Mouse (Mus musculus): ENCODE data around the gene Txlnb. TPM values are rescaled to one million over a fixed set of nuclear protein-coding genes. Genes with fewer than 3 reads are reported as not detected.

Gene Txlnb
- polyA plus RNA-seq, 1 experiment from 2014 or later, result 0.58 TPM

GRCm38 (mm10) chr10:17878002-17878919, 82.2 kb downstream of the Txlnb start:
- WGBS, result 63% methylated on average over 8 of the region's 8 CpGs
- ATAC-seq (replicated peaks; ENCODE audit: low FRiP score) (no peak), DNase-seq (ENCODE audit: low spot score) (no peak)
- H3K27ac ChIP-seq (ENCODE audit: low read depth, low read length), result no peak overlapping the region
- H3K4me2 ChIP-seq, result no peak overlapping the region
- H3K36me3 ChIP-seq (ENCODE audit: control insufficient read depth, insufficient read depth, low read length), result no peaks in the 10 kb centered on the region
- no peaks in the 10 kb centered on the region for H3K4me1 ChIP-seq (replicated peaks; ENCODE audit: control insufficient read depth, insufficient read depth, low read length)
- no peaks in the 10 kb centered on the region for H3K9me3 ChIP-seq (ENCODE audit: control insufficient read depth, low read length)
- no peaks in the 10 kb centered on the region for H3K27me3 ChIP-seq (replicated peaks; ENCODE audit: control insufficient read depth, insufficient read depth, low read length)
- no peak overlapping the region for H3K9ac ChIP-seq (ENCODE audit: low read depth, low read length)
- H3K4me3 ChIP-seq (ENCODE audit: low read depth, low read length), result no peak overlapping the region

- H3K27me3 ChIP-seq (replicated peaks; ENCODE audit: control insufficient read depth, insufficient read depth, low read length), result no peaks in the 10 kb centered on the region
- no peaks in the 10 kb centered on the region for H3K4me1 ChIP-seq (replicated peaks; ENCODE audit: control insufficient read depth, insufficient read depth, low read length)
- no peak overlapping the region for H3K27ac ChIP-seq (ENCODE audit: low read depth, low read length)
- no peak overlapping the region for H3K4me3 ChIP-seq (ENCODE audit: low read depth, low read length)
- no peak overlapping the region for H3K9ac ChIP-seq (ENCODE audit: low read depth, low read length)
- H3K4me2 ChIP-seq, result no peak overlapping the region
- WGBS, result 78% methylated on average over 3 of the region's 3 CpGs
- no peak for ATAC-seq (replicated peaks; ENCODE audit: low FRiP score)
- no peaks in the 10 kb centered on the region for H3K9me3 ChIP-seq (ENCODE audit: control insufficient read depth, low read length)
- no peaks in the 10 kb centered on the region for H3K36me3 ChIP-seq (ENCODE audit: control insufficient read depth, insufficient read depth, low read length)
- no peak for DNase-seq (ENCODE audit: low spot score)
Observed at GRCm38 (mm10) chr10:17880038-17880437, 84.0 kb downstream of the Txlnb start.

GRCm38 (mm10) chr10:17880724-17881123, 84.7 kb downstream of the Txlnb start:
- Histone ChIP-seq H3K27ac (ENCODE audit: low read depth, low read length) (no peak overlapping the region), H3K27me3 (replicated peaks; ENCODE audit: control insufficient read depth, insufficient read depth, low read length) (no peaks in the 10 kb centered on the region), H3K36me3 (ENCODE audit: control insufficient read depth, insufficient read depth, low read length) (no peaks in the 10 kb centered on the region), H3K4me1 (replicated peaks; ENCODE audit: control insufficient read depth, insufficient read depth, low read length) (no peaks in the 10 kb centered on the region), H3K4me2 (no peak overlapping the region), H3K9ac (ENCODE audit: low read depth, low read length) (no peak overlapping the region), H3K4me3 (ENCODE audit: low read depth, low read length) (no peak overlapping the region), H3K9me3 (ENCODE audit: control insufficient read depth, low read length) (no peaks in the 10 kb centered on the region)
- WGBS, result 61% methylated on average over 2 of the region's 2 CpGs
- no peak for ATAC-seq (replicated peaks; ENCODE audit: low FRiP score)
- DNase-seq (ENCODE audit: low spot score), result no peak

Other genes starting within 250 kb of the Txlnb start
- gene Cited2, start 73.0 kb upstream of the Txlnb start, polyA plus RNA-seq (2014; fragmentation: Nextera tagmentation; extraction: Ambion mirVana), result 50.7 and 50.8 TPM in 2 replicates
- gene Heca, start 151.8 kb downstream of the Txlnb start, polyA plus RNA-seq (2014; fragmentation: Nextera tagmentation; extraction: Ambion mirVana), result 4.3 and 5.6 TPM in 2 replicates
- gene Abracl, start 227.1 kb downstream of the Txlnb start, polyA plus RNA-seq (2014; fragmentation: Nextera tagmentation; extraction: Ambion mirVana), result 109 and 115 TPM in 2 replicates